Mouse (Mus musculus) monocyte, adult 5-6 weeks (primary cell): ENCODE results near the gene Sprr2k. TPM values are rescaled to one million over a fixed set of nuclear protein-coding genes. Genes with fewer than 3 reads are reported as not detected.
"Not testable (repeated sequence)": the region's sequence is repeated elsewhere in the genome, so short reads cannot be mapped to it uniquely, and the experiment has no call there.

Experiments used
- ATAC-seq: fragments of 153-309, 156-312 bp; replicated peaks from 2 replicates; pipeline ENCODE4 v1.8.0; 2017; ENCODE audit warnings: mild to moderate bottlenecking; ENCODE audit not compliant: low TSS enrichment, insufficient number of reproducible peaks, severe bottlenecking, poor library complexity, low FRiP score
- total RNA-seq: library from RNA; stranded (forward); fragments of 200-1000, 200-491, 200-594 nt; gene quantifications from 3 replicates; pipeline ENCODE4 v1.2.3, GENCODE M21; 2017

Sprr2k gene
- not detected in 3 replicates for total RNA-seq

DNA sequence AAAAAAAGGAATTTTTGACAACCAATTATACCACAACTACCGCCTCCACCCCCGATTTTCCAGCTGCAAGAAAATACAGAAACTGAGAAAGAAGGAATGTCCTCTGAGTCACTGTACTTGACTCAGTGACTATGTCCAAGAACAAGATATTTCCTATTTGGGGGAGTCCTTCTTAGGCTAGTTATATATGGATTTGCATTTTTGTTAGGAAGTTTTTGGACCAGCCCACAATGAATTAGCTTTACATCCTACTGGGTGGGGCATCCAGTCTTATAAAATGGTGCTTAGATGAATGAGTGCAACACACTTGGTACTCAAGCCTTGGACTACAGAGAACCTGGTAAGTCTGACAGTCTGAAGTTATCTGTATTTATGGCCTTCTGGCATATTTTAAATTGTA lies at the start of gene Sprr2k:
Gene Sprr2k (plus strand): TSS at position 301 of the 400 bp plus-strand sequence.
- ATAC-seq = no peak

DNA sequence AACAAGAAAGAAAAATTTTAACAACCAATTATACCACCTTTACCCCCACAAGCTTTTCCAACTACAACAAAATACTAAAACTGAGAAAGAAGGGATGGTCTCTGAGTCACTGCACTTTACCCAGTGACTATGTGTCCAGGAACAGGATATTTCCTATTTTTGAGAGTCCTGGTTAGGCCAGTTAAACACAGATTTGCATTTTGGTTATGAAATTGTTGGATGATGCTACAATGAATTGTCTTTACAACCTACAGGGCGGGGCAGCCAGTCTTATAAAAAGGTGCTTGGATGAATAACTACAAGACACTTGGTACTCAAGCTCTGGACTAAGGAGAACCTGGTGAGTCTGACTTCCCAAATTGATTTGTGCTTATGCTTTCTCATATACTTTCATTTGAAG lies 47.0 kb upstream of the Sprr2k start, which contains the start of gene Sprr2h:
Gene Sprr2h (plus strand): TSS at position 301 of the 400 bp plus-strand sequence.
- ATAC-seq = no peak

DNA sequence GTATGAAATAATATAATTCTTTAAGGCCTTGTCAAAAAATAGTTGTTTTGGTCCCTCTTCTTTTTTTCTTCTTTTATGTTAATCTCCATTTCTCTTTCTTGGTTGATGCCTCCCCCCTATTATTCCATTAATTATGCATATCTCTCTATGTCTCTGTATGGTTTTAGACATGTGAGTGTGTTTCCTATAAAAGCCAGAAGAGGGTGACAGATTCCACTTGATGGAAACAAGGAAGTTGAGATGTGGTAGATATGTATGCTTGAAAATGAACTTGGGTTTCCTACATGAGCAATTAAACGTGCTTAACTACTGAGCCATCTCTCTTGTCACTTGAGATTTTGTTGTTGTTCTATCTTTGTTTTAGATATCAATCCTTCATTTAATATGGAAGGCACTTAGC lies 38.1 kb upstream of the Sprr2k start:
- no peak for ATAC-seq

DNA sequence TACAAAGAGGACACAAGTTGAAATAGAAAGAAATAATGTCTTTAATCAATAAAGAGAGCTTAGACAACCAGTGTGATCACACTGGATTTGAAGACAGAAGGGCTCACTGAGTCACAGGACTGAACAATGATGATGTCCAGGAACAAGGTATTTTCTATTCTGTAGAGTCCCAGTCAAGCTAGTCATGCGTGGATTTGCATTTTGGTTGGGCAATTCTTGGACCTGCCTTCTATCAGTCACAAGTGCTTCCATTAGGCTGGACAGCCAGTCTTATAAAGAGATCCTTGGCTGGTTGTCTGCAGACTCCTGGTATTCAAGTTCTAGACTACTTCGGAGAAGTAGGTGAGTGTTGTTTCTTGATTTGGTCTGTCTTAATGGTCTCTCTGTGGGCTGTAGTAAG lies 24.7 kb upstream of the Sprr2k start, which contains the start of gene Sprr2i:
Gene Sprr2i (plus strand): TSS at position 301 of the 400 bp plus-strand sequence.
- no peak for ATAC-seq

DNA sequence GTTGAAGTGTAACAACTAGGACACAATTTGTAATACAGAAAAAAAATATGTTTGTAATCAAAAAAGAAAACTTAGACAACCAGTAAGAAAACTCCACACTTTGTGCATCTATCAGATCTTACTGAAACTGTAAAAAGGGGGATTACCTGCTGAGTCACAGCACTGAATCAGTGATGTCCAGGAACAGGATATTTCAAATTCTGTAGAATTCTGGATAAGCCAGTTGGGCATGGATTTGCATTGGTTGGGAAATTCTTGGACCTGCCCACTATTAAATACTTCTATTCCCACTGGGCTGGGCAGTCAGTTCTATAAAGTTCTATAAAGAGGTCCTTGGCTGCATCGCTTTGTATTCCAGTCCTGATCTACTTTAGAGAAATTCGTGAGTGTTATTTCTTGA lies 14.6 kb upstream of the Sprr2k start, which contains the start of gene Sprr2j-ps:
Gene Sprr2j-ps (plus strand): TSS at position 301 of the 400 bp plus-strand sequence.
- ATAC-seq = no peak

DNA sequence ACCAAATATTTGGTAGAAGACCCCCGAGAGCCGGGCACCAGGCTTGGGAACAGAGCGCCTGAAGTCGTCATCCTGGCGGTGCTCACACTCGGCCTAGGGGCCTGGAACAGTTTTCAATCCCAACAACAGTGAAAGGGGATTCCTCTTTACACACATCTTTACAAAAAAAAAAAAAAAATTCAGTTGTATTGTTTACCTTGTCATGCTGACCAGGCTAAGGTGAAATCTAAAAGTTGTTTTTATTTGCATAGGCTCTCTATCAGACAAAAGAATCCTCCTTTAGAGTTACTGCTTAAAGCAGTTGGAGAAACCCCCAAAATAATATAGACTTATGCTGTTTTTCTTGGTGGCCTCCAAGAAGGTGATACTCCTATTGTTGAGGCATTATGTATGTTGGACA lies 3.1 kb upstream of the Sprr2k start, which contains the start of gene Gm9774:
Gene Gm9774 (minus strand): TSS at position 101 of the 400 bp plus-strand sequence.
- ATAC-seq = no peak

DNA sequence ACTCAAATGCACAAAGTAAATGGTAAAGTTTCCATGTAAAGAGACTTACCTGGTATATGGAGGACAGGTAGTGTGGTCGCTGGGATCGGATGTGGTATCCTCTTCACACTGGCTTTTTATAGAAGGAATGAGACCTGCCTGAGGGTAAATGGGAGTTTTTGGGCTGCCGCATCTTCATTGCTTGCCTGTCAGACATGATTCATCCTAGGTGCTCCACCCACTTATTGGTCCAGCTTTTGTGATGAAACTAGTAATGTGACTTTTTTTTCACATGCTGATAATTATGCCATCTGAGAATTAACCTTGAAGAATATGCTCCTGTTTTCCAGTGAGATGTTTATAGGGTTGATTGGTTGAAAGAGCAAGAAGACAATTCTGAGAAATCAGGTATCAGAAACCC lies 6.3 kb downstream of the Sprr2k start, which contains the start of gene Sprr1b:
Gene Sprr1b (minus strand): TSS at position 101 of the 400 bp plus-strand sequence.
- ATAC-seq = no peak

DNA sequence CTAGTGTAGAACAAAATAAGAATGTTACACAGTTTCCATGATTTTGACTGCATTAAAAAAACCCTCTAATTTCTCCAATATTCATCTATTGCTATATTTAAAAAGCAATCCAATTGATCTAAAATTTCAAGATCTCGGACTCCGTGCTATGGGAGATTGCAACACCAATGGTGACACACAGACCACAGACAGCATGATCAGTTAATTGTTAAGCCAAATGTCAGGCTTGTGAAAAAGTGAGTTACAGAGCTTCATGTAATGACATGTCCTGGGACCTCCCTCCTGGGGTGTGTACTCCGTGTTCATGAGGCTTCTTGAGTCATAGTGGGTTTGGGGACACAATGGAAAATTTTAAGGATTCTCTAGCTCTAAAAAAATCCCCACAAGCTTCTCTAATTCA lies 7.8 kb downstream of the Sprr2k start:
- no peak for ATAC-seq

DNA sequence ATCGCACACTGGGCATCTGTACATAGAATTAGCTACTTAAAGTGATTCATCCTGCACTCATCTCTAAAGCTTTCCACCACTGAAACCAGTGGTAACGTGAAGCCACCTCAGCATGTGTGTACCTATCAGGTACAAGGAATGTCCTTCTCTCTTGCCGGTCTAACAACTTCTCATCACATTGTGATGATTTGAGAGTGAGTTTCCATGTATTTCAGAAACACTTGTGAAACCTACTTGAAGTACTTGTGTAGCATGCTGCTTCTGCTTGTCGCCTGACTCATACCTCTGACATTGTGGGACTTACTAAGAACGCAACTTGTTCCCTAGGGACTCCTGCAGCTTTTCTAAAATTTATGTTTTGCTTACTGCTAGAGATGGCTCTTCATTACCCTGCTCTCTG lies 22.8 kb downstream of the Sprr2k start:
- ATAC-seq = no peak

DNA sequence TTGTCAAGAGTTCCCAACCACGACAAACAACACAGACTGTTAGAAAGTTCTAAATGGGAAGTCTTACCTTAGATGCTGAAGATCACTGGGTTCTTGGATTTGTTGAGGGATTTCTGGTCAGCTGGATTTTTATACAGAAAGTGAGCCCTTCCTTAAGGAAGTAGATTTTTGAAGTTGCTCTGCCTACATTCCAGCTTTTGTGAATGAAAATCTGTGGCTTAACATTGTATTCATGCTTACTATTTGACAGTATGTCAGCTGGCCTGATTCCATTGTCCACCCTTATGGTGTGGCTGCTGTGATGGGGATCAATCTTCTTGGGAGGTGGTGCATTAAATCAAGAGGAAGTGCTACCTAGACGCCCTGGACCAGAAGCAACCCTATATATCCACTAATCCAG lies 26.2 kb downstream of the Sprr2k start, which contains the start of gene Sprr3:
Gene Sprr3 (minus strand): TSS at position 101 of the 400 bp plus-strand sequence.
- ATAC-seq = no peak

DNA sequence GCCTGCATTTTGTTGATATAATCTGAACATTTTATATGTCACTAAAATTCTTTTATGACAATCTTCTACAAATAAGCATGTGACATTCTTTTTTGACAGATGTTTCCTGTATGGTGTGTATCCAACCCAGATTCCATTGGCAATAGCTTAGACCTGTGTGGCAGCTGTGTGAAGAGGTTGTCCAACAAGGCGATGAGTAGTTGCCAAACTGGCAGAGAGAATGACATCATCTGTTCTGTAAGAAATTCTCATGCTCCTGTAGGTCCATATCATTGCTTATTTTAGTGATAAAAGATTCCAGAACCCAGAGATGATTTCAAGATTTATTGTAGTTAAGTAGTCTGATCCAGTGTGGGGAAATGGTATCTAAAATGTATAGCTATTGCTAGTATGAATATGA lies 34.2 kb downstream of the Sprr2k start:
- ATAC-seq = no peak

DNA sequence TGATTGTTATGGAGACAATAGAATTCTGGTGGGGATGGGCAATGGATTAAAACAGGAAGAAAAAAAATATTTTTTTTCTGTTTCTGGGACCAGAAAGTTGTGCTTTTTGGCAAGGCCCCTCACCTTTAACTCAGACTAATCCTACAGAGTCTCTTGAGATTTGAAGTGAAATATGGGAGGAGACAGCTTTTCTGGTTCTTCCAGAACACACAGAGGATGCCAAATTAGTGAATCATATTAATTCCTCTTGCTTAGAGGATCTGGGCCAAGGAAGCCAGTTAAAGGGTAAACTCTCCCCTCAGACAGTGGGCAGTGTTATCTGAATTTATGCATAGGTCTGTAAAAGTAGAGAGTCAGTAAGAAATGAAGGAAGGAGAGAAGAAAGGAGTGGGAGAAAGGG lies 35.0 kb downstream of the Sprr2k start:
- no peak for ATAC-seq

DNA sequence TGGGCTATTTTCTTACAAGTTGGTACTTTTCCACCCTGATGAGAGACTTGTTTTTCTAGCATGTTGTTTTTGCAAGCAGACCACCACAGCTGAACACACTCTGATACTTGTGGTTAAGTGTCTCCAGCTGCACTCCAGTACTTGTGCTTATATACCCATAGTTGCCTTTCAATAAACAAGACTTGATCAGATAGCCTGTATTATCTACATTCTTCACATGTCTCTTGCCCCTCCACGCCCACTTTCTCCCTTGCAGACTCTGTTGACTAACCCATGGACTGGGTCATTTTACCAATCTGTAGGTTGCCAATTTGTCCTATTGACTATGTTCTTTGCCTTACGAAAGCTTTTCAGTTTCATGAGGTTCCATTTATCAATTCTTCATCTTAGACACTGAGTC lies 37.7 kb downstream of the Sprr2k start:
- ATAC-seq = no peak

DNA sequence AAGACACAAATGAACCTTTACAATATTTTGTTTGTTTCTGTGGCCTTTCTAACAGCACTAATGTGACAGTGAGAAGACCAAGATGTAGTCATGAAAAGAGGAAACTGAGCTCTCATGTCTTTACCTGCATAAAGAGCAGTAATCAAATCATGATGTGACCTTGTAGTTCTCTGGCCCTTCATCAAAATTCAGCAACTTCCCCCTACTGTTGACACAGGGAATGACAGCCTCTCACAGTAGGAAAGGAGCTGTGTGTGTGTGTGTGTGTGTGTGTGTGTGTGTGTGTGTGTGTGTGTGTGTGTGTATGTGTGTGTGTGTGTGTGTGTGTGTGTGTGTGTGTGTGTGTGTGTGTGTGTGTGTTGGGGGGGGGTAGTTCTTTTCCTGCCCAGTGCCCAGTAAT lies 48.9 kb downstream of the Sprr2k start:
- ATAC-seq = not testable (repeated sequence)

Other genes with a start within 250 kb of the Sprr2k start
- not detected in 3 replicates for gene Sprr2a1, start 216.8 kb upstream of the Sprr2k start, total RNA-seq
- not detected in 3 replicates for gene Sprr2a2, start 216.7 kb upstream of the Sprr2k start, total RNA-seq
- not detected in 3 replicates for gene Sprr2a3, start 147.2 kb upstream of the Sprr2k start, total RNA-seq
- gene Sprr2b, start 116.0 kb upstream of the Sprr2k start, total RNA-seq = not detected in 3 replicates
- not detected in 3 replicates for gene Sprr2d, start 93.4 kb upstream of the Sprr2k start, total RNA-seq
- not detected in 3 replicates for gene Sprr2e, start 80.4 kb upstream of the Sprr2k start, total RNA-seq
- gene Sprr2f, start 67.4 kb upstream of the Sprr2k start, total RNA-seq = not detected in 3 replicates
- gene Sprr2h, start 46.9 kb upstream of the Sprr2k start, total RNA-seq = not detected in 3 replicates
- not detected in 3 replicates for gene Sprr2i, start 24.6 kb upstream of the Sprr2k start, total RNA-seq
- gene Sprr2j-ps, start 14.5 kb upstream of the Sprr2k start, total RNA-seq = not detected in 3 replicates
- 1.3 to 3.4 TPM (median 2.5 TPM) in 3 replicates for gene Gm9774, start 3.2 kb upstream of the Sprr2k start, total RNA-seq
- gene Sprr1b, start 6.2 kb downstream of the Sprr2k start, total RNA-seq = not detected in 3 replicates
- gene Sprr3, start 26.1 kb downstream of the Sprr2k start, total RNA-seq = not detected in 3 replicates
- gene Sprr1a, start 53.3 kb downstream of the Sprr2k start, total RNA-seq = not detected in 3 replicates
- not detected in 3 replicates for gene Sprr4, start 67.9 kb downstream of the Sprr2k start, total RNA-seq
- not detected in 3 replicates for gene 2310046K23Rik, start 101.9 kb downstream of the Sprr2k start, total RNA-seq
- gene Ivl, start 141.2 kb downstream of the Sprr2k start, total RNA-seq = not detected in 3 replicates
- not detected in 3 replicates for gene Smcp, start 156.4 kb downstream of the Sprr2k start, total RNA-seq
- not detected in 3 replicates for gene 2210017I01Rik, start 174.9 kb downstream of the Sprr2k start, total RNA-seq
- gene Lce6a, start 189.1 kb downstream of the Sprr2k start, total RNA-seq = not detected in 3 replicates
- not detected in 3 replicates for gene Lce1a1, start 215.7 kb downstream of the Sprr2k start, total RNA-seq
- not detected in 3 replicates for gene Lce1b, start 224.3 kb downstream of the Sprr2k start, total RNA-seq
- not detected in 3 replicates for gene Lce1a2, start 237.7 kb downstream of the Sprr2k start, total RNA-seq
- not detected in 3 replicates for gene Lce1c, start 246.7 kb downstream of the Sprr2k start, total RNA-seq